Mouse (Mus musculus): Measurements from ENCODE around the gene Vmn1r228.

The Vmn1r228 gene

DNA sequence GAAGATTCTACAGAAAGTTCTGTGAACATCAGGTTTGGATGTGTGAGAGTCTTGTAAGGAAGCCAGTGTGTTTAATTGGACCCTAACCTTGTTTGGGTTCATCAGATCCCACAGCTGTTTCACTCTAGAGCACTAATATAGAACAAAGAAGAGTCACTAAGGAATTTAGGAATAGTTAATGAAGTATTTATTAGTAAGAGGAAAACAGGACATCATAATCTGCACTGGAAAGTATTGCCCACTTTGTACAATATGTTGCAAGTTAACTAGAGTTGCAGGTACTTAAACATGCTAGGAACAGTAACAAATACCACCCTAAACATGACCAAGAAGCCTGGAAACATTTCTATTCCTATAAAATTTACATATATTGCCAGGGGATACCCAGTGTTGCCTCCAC, at the start of gene Vmn1r228:
Vmn1r228 (minus strand) TSS at position 101 of the 400 bp plus-strand sequence.
- DNase-seq (ENCODE audit: low read depth, low spot score): no peak

DNA sequence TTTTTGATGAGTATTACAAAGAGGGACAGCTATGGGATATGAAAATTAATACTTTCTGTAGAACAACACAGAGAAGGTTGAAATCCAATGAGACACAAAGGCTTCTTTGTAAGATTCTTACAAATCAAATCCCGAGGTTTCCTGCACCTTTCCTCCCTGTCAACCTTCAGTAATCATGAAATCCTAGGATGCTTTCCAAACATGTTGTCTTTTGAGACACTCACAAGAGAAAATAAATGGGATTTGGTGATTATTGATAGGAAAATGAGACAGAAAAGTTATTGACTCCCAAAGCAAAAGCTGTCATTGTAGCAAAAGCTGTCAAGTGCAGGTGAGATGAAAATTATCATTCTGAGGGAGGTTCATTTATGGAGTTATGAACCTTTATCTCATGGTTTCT, 25.3 kb upstream of the Vmn1r228 start, which contains the start of gene Vmn1r229:
Vmn1r229 (plus strand) TSS at position 301 of the 400 bp plus-strand sequence.
- DNase-seq (ENCODE audit: low read depth, low spot score): no peak

DNA sequence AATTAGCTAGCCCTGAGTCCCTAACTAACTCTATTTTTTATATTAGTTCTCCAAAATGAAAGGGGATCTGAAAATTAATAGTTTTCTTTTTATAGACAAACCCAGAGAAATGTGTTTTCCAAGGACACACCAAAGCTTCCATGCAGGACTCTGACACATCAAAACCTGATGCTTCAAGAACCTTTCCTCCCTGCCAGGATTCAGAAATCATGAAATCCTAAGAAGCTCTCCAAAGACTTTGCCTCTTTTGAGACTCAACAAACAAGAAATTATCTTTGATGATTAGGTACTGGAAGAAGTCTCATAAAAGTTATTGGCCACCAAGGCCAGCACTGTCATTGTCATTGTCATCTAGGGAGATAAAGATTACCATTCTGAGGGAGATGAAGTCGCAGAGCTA, 56.4 kb downstream of the Vmn1r228 start, which contains the start of gene Vmn1r227:
Vmn1r227 (plus strand) TSS at position 301 of the 400 bp plus-strand sequence.
- no peak for DNase-seq (ENCODE audit: low read depth, low spot score)

All from c-Kit-negative CD71-positive TER-119-positive erythroid progenitor cells, embryonic 14.5 days (primary cell).